Mouse (Mus musculus) left cerebral cortex, adult 2 months (tissue): ENCODE results near the gene Ntmt1. TPM values are rescaled to one million over a fixed set of nuclear protein-coding genes. Genes with fewer than 3 reads are reported as not detected.

Source experiments
- DNase-seq, 2 experiments: peaks; one replicate each; pipeline ENCODE4 v3.0.0; 2021 to 2022; ENCODE audit warnings: low spot score in 2 of 2, mixed read lengths in 1 of 2; ENCODE audit errors: extremely low spot score in 1 of 2
- H3K27ac ChIP-seq: fragments of 200-600 bp; 2 replicates; pipeline ENCODE4 v1.8.1; 2022
- H3K4me3 ChIP-seq: fragments of 200-600 bp; 2 replicates; pipeline ENCODE4 v1.8.1; 2022
- CTCF ChIP-seq: fragments of 200-600 bp; IDR thresholded peaks from 2 replicates; pipeline ENCODE4 v1.8.1; 2022; ENCODE audit warnings: antibody characterized with exemption, mild to moderate bottlenecking, moderate library complexity
- intact Hi-C: fragments of 180-260 bp; cut with DNase I; formaldehyde crosslinking; loops from one replicate; pipeline ENCODE4 v1.15.1; 2025
- long read RNA-seq, 2 experiments: library from polyadenylated mRNA; stranded (forward); transcript quantifications; one replicate each; pipeline ENCODE4 v2.0.0; 2021; ENCODE audit warnings: borderline mapping rate in 2 of 2
- total RNA-seq, 2 experiments: library from RNA; stranded (reverse); gene quantifications; 2 replicates each; pipeline ENCODE4 v1.2.3; 2021

The Ntmt1 gene
- 10 to 100 TPM; 35.2 to 38.8 TPM for total RNA-seq
- long read RNA-seq, experiment 1, transcript Ntmt1-201 (4 exons, 1,387 nt): major isoform, 17 of 29 reads
- long read RNA-seq, experiment 1, partial matches to known transcripts: 2 of 29 reads
- long read RNA-seq, experiment 1, other reads (novel, unspliced or antisense): 6 of 29 reads
- long read RNA-seq, experiment 2, transcript Ntmt1-201 (4 exons, 1,387 nt): major isoform, 17 of 25 reads
- long read RNA-seq, experiment 2, partial matches to known transcripts: 3 of 25 reads
- long read RNA-seq, experiment 2, other reads (novel, unspliced or antisense): 4 of 25 reads

- peak; percentile 97 to 99 for DNase-seq
- peak within 1 kb of the TSS; percentile 94 for H3K4me3 ChIP-seq
- TF ChIP-seq CTCF: no peak
- intact Hi-C loops: no loop called here
- H3K27ac ChIP-seq: peak within 1 kb of the TSS; percentile 91
These were observed at the start of gene Ntmt1 for GRCm38 (mm10) chr2:30807648-30808295. Gene Ntmt1 (plus strand): TSS chr2:30807826.

DNA sequence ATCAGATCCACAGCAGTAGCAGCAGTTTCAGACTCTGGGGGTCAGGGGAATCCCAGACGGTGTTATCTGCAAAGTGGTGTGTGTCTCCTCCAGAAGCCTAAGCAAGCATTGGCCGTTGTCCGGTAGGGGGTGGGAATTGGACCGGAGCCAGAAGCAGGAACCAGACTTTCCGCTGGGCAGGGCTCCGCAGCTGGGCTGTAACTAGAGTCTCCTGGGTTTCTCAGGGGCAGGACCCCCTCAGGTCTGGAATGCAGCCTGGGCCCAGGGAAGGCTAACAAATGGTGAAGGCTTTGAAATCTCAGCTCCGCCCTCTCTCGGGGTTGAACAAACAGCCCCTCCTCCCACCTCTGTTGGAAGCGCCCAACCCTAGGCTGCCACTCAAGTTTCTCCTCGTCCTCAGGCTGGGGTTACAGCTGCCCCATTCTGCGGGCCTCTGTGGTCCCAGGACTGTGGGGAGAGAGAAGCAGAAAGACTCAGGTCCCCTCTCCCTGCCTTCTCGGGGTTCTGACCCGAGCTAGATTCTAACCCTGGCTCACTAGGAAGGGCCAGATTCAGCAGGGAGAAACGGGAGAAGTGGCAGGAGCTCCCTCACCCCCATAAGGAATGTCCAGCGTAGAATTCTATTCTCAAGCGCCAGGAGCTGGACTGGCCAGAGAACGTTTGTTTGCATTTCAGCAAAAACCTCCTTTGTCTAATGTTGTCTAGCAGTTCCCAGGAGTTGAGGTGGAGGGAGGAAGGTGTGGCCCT, 49.1 kb upstream of the Ntmt1 start:
- Histone ChIP-seq H3K4me3 (no peak overlapping the region), H3K27ac (peak overlapping the region; percentile 65)
- intact Hi-C loops: no loop called here
- TF ChIP-seq CTCF: peak; percentile 38
- DNase-seq: peak; percentile 54 to 73

GRCm38 (mm10) chr2:30759088-30759374, 48.6 kb upstream of the Ntmt1 start:
- no peak for TF ChIP-seq CTCF
- peak overlapping the region; percentile 65 for H3K27ac ChIP-seq
- intact Hi-C loops: no loop called here
- H3K4me3 ChIP-seq: no peak overlapping the region
- DNase-seq: no peak

DNA sequence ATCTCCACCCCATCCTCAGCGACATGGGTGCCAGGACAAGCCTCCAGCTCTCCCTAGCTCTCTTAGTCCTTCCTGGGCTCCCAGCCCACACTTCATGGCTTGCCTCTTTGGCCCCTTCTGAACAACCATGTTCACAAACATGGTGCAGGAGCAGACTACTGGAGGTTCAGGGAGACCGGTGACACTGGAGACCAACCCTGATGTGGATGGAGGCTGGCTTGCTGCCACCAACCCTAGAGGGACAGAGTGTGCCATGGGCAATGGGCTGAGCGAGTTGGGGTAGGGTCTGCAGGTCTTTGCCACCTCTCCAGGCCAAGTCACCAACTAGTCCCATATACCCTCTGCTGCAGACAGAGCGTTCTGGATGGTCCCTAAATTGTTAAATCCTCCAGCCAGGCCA, 48.2 kb upstream of the Ntmt1 start:
- no peak for DNase-seq
- intact Hi-C loops: no loop called here
- no peak overlapping the region for H3K4me3 ChIP-seq
- H3K27ac ChIP-seq: no peak overlapping the region
- TF ChIP-seq CTCF: no peak

GRCm38 (mm10) chr2:30759858-30760547, 47.6 kb upstream of the Ntmt1 start:
- TF ChIP-seq CTCF: no peak
- no peak overlapping the region for H3K4me3 ChIP-seq
- H3K27ac ChIP-seq: no peak overlapping the region
- intact Hi-C loops: no loop called here
- no peak for DNase-seq

DNA sequence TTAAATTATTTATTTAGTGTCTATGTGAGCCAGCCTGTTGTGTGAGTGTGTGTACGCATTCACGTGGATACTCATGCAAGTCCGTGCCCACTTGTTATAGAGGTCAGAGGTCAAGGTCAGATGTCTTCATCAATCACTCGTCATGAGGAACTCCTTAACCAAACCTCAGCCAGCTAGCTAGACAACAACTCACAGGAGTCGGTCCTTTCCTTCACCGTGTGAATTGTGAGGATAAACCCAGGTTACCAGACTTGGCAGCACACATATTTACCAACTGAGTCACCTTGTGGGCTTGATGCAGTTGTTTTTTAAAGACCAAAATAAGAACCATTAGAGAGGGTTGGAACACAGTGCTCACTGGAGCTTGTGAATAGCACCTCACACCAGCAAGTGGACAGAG, 46.9 kb upstream of the Ntmt1 start:
- Histone ChIP-seq H3K4me3 (no peak overlapping the region), H3K27ac (no peak overlapping the region)
- TF ChIP-seq CTCF: no peak
- DNase-seq: no peak
- intact Hi-C loops: no loop called here

- intact Hi-C loops: no loop called here
- no peak overlapping the region for H3K27ac ChIP-seq
- no peak for TF ChIP-seq CTCF
These were observed 41.2 kb upstream of the Ntmt1 start for GRCm38 (mm10) chr2:30766446-30766845.

DNA sequence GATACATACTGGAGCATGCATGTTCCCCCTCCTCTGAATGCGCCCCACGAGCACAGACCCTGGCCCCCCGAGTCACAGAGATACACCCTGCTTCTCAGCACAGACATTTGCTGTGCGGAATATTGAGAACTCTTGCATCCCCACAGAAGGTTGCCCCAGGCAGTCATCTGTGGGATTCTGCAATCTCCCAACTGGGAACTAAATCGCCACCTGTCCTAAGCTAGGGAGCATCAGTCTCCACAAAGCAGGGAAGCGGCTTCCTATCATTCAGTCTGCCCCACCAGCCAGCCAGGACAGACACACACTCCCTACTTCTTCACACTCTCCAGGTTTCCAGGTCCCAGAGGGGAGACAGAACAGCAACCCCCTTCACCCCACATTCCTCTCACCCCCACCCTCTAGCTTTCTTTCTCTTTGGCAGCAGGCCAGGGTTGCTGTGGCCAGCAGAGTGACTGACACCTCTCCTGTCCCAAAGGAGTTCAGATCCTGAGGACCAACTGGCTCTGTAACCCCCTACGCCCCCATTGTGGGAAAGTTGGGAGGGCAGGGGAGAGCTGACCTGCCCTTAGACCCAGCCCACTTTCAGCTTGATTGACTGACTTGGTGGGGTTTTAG, 39.9 kb upstream of the Ntmt1 start:
- no peak for DNase-seq
- no peak overlapping the region for H3K27ac ChIP-seq
- H3K4me3 ChIP-seq: no peak overlapping the region
- no peak for TF ChIP-seq CTCF
- intact Hi-C loops: no loop called here

More at GRCm38 (mm10) chr2:30766446-30766845, 41.2 kb upstream of the Ntmt1 start:
- no peak for DNase-seq
- H3K4me3 ChIP-seq: no peak overlapping the region

- intact Hi-C loops: no loop called here
- H3K27ac ChIP-seq: no peak overlapping the region
- TF ChIP-seq CTCF: no peak
- no peak overlapping the region for H3K4me3 ChIP-seq
- no peak for DNase-seq
These were observed 39.1 kb upstream of the Ntmt1 start for GRCm38 (mm10) chr2:30768529-30768928.

- TF ChIP-seq CTCF: peak; percentile 52
- intact Hi-C loops: no loop called here
- Histone ChIP-seq H3K4me3 (no peak overlapping the region), H3K27ac (0 out of 2 replicates have a peak overlapping the region, but pooled peaks have one; percentile 6)
- DNase-seq: no peak
These were observed 38.4 kb upstream of the Ntmt1 start for GRCm38 (mm10) chr2:30769187-30769586.

- peak overlapping the region; percentile 65 for H3K4me3 ChIP-seq
- peak overlapping the region; percentile 94 for H3K27ac ChIP-seq
- peak in 1 of 2 experiments; percentile 46 for DNase-seq
- intact Hi-C loops: loop anchor here (5.0 kb wide), 1 partner anchor 299 kb away; the partner anchor contains the start of gene Ier5l
- no peak for TF ChIP-seq CTCF
These were observed 36.2 kb upstream of the Ntmt1 start for GRCm38 (mm10) chr2:30771368-30771805.
